Mouse (Mus musculus) MEL (cell line): Measurements from ENCODE around the gene Dcaf4. TPM values are rescaled to one million over a fixed set of nuclear protein-coding genes. Genes with fewer than 3 reads are reported as not detected.

Source experiments
- DNase-seq: peaks from one replicate; pipeline ENCODE4 v3.0.0; 2011; ENCODE audit warnings: low read depth, low spot score
- H3K27ac ChIP-seq: 2 replicates; pipeline ENCODE4 v1.5.1; 2012; ENCODE audit warnings: low read depth, mild to moderate bottlenecking, control low read depth, low read length, moderate library complexity; ENCODE audit not compliant: control insufficient read depth
- H3K27me3 ChIP-seq, 2 experiments: fragments of 150-350 bp in 1 of 2; sonication (generic) in 1 of 2; 2 replicates each; pipeline ENCODE4 v1.6.1; 2012; ENCODE audit warnings: low read length in 2 of 2, mild to moderate bottlenecking in 2 of 2, improper control_type of control experiment in 1 of 2, moderate library complexity in 1 of 2; ENCODE audit not compliant: insufficient read depth in 2 of 2, control insufficient read depth in 1 of 2
- H3K36me3 ChIP-seq, 2 experiments: 2 replicates each; pipeline ENCODE4 v1.6.1; 2012 to 2014; ENCODE audit warnings: low read length in 2 of 2, improper control_type of control experiment in 1 of 2, inconsistent platforms in 1 of 2, mild to moderate bottlenecking in 1 of 2; ENCODE audit not compliant: insufficient read depth in 2 of 2, control insufficient read depth in 1 of 2
- H3K4me1 ChIP-seq, 2 experiments: fragments of 150-350 bp in 1 of 2; sonication (generic) in 1 of 2; 2 replicates each; pipeline ENCODE4 v1.6.1; 2012; ENCODE audit warnings: low read length in 2 of 2, improper control_type of control experiment in 1 of 2, mild to moderate bottlenecking in 1 of 2; ENCODE audit not compliant: insufficient read depth in 2 of 2, control insufficient read depth in 1 of 2
- H3K4me3 ChIP-seq, 2 experiments: fragments of 150-350 bp in 1 of 2; sonication (generic) in 1 of 2; 2 replicates each; pipeline ENCODE4 v1.5.1; 2012; ENCODE audit warnings: low read depth in 2 of 2, low read length in 2 of 2, mild to moderate bottlenecking in 2 of 2, moderate library complexity in 2 of 2, control low read depth in 1 of 2, improper control_type of control experiment in 1 of 2; ENCODE audit not compliant: control insufficient read depth in 1 of 2, insufficient read depth in 1 of 2
- H3K79me2 ChIP-seq: 2 replicates; pipeline ENCODE4 v1.6.1; 2012; ENCODE audit warnings: mild to moderate bottlenecking, low read length, moderate library complexity; ENCODE audit not compliant: control insufficient read depth, poor library complexity, insufficient read depth
- H3K9ac ChIP-seq: 2 replicates; pipeline ENCODE4 v1.6.1; 2012; ENCODE audit warnings: low read depth, mild to moderate bottlenecking, control low read depth, low read length, moderate library complexity; ENCODE audit not compliant: control insufficient read depth, poor library complexity, severe bottlenecking
- H3K9me3 ChIP-seq: fragments of 150-350 bp; sonication (generic); replicated peaks from 2 replicates; pipeline ENCODE4 v1.6.1; 2012; ENCODE audit warnings: mild to moderate bottlenecking, low read length, improper control_type of control experiment, moderate library complexity; ENCODE audit not compliant: insufficient read depth
- BHLHE40 ChIP-seq: IDR thresholded peaks from 2 replicates; pipeline ENCODE4 v1.6.1; 2012; ENCODE audit warnings: low read depth, mild to moderate bottlenecking, inconsistent platforms, low read length, improper control_type of control experiment, borderline replicate concordance
- CHD1 ChIP-seq: IDR thresholded peaks from 2 replicates; pipeline ENCODE4 v1.6.1; 2012; ENCODE audit warnings: low read depth, mild to moderate bottlenecking, inconsistent platforms, low read length, improper control_type of control experiment
- CHD2 ChIP-seq: IDR thresholded peaks from 2 replicates; pipeline ENCODE4 v1.6.1; 2011; ENCODE audit warnings: low read length, improper control_type of control experiment
- ETS1 ChIP-seq: IDR thresholded peaks from 2 replicates; pipeline ENCODE4 v1.6.1; 2012; ENCODE audit warnings: low read depth, mild to moderate bottlenecking, inconsistent platforms, low read length, improper control_type of control experiment, moderate library complexity
- GABPA ChIP-seq: IDR thresholded peaks from 2 replicates; pipeline ENCODE4 v1.6.1; 2012; ENCODE audit warnings: low read depth, mild to moderate bottlenecking, inconsistent platforms, low read length, improper control_type of control experiment, moderate library complexity
- KAT2A ChIP-seq: conservative IDR thresholded peaks from 2 replicates; pipeline ENCODE4 v1.6.1; 2012; ENCODE audit warnings: low read depth, low read length, improper control_type of control experiment, inconsistent platforms
- MEF2A ChIP-seq: IDR thresholded peaks from 2 replicates; pipeline ENCODE4 v1.6.1; 2014; ENCODE audit warnings: low read depth, mild to moderate bottlenecking, inconsistent platforms, low read length, improper control_type of control experiment; ENCODE audit not compliant: poor library complexity, insufficient replicate concordance, severe bottlenecking; ENCODE audit errors: extremely low read depth
- MYB ChIP-seq: IDR thresholded peaks from 2 replicates; pipeline ENCODE4 v1.6.1; 2011; ENCODE audit warnings: mild to moderate bottlenecking, low read depth, low read length, improper control_type of control experiment
- MYC ChIP-seq: IDR thresholded peaks from 2 replicates; pipeline ENCODE4 v1.6.1; 2011; ENCODE audit warnings: low read depth, mild to moderate bottlenecking, low read length, improper control_type of control experiment, moderate library complexity
- NELFE ChIP-seq: IDR thresholded peaks from 2 replicates; pipeline ENCODE4 v1.6.1; 2011; ENCODE audit warnings: low read depth, low read length, improper control_type of control experiment
- POLR2AphosphoS2 ChIP-seq: IDR thresholded peaks from 2 replicates; pipeline ENCODE4 v1.6.1; 2011; ENCODE audit warnings: low read length, improper control_type of control experiment
- TAL1 ChIP-seq: IDR thresholded peaks from 2 replicates; pipeline ENCODE4 v1.6.1; 2012; ENCODE audit warnings: mild to moderate bottlenecking, inconsistent platforms, low read length, moderate library complexity, mixed read lengths
- UBTF ChIP-seq: IDR thresholded peaks from 2 replicates; pipeline ENCODE4 v1.6.1; 2012; ENCODE audit warnings: low read depth, mild to moderate bottlenecking, inconsistent platforms, low read length, improper control_type of control experiment, moderate library complexity, borderline replicate concordance; ENCODE audit not compliant: insufficient read depth
- USF2 ChIP-seq, 2 experiments: IDR thresholded peaks; 2 replicates each; pipeline ENCODE4 v1.6.1; 2011 to 2012; ENCODE audit warnings: improper control_type of control experiment in 2 of 2, low read length in 2 of 2, borderline replicate concordance in 1 of 2, inconsistent platforms in 1 of 2, low read depth in 1 of 2, mild to moderate bottlenecking in 1 of 2; ENCODE audit not compliant: insufficient read depth in 1 of 2
- ZKSCAN1 ChIP-seq: IDR thresholded peaks from 2 replicates; pipeline ENCODE4 v1.6.1; 2012; ENCODE audit warnings: low read depth, mild to moderate bottlenecking, inconsistent platforms, low read length, improper control_type of control experiment, moderate library complexity
- polyA plus RNA-seq, 2 experiments: library from polyadenylated mRNA; stranded (reverse) in 1 of 2; unstranded in 1 of 2; fragments of >175 nt in 1 of 2; fragments of >200 nt in 1 of 2; gene quantifications; 2 replicates each; pipeline versions ENCODE4 v1.2.1 to v1.2.4; 2012; ENCODE audit warnings: low replicate concordance in 2 of 2, low read depth in 1 of 2; ENCODE audit not compliant: insufficient read length in 2 of 2, insufficient read depth in 1 of 2, missing spikeins in 1 of 2
- total RNA-seq: library from RNA; depleted of rRNA; stranded (reverse); fragments of 300-350 nt; gene quantifications from 2 replicates; pipeline ENCODE4 v1.2.3, GENCODE M21; 2012

Dcaf4 gene
- total and polyA plus RNA-seq, 3 experiments: 25.7 to 35.9 TPM; not detected in 1

GRCm38 (mm10) chr12:83494196-83494595 lies 26.1 kb upstream of the Dcaf4 start:
- no peaks in the 10 kb centered on the region for H3K79me2 ChIP-seq
- H3K27me3 ChIP-seq: no peaks in the 10 kb centered on the region
- no peak overlapping the region for H3K9ac ChIP-seq
- TF ChIP-seq CHD1 (no peak), KAT2A (no peak), ZKSCAN1 (no peak), UBTF (no peak), MYC (no peak), GABPA (no peak), TAL1 (no peak), USF2 (IDR thresholded peaks at IDR 0.05; ENCODE audit: borderline replicate concordance in 1 of 2, insufficient read depth in 1 of 2, low read depth in 1 of 2, low read length in 2 of 2) (no peak)
- H3K36me3 ChIP-seq: peaks cover 0 to 5% of the 10 kb centered on the region in 2 experiments; a peak in 2 of 4 replicates
- H3K4me3 ChIP-seq: no peak overlapping the region
- DNase-seq: no peak
- H3K4me1 ChIP-seq: peaks cover 5 to 6% of the 10 kb centered on the region in 2 experiments; a peak in 3 of 4 replicates
- no peak overlapping the region for H3K27ac ChIP-seq
- H3K9me3 ChIP-seq: no peaks in the 10 kb centered on the region

- Histone ChIP-seq H3K4me1 (peaks cover 9% of the 10 kb centered on the region in 2 experiments), H3K9ac (no peak overlapping the region), H3K36me3 (peaks cover 0 to 7% of the 10 kb centered on the region in 2 experiments; a peak in 2 of 4 replicates), H3K9me3 (no peaks in the 10 kb centered on the region), H3K27ac (no peak overlapping the region), H3K79me2 (no peaks in the 10 kb centered on the region), H3K4me3 (no peak overlapping the region), H3K27me3 (no peaks in the 10 kb centered on the region)
- no peak for DNase-seq
- TF ChIP-seq ETS1 (no peak), MEF2A (no peak), BHLHE40 (no peak), MYB (no peak), CHD2 (no peak), POLR2AphosphoS2 (no peak), NELFE (no peak)
These were observed 24.9 kb upstream of the Dcaf4 start for GRCm38 (mm10) chr12:83495248-83495960.
